Mouse (Mus musculus): ENCODE measurements around the gene Aox1.

Gene Aox1

DNA sequence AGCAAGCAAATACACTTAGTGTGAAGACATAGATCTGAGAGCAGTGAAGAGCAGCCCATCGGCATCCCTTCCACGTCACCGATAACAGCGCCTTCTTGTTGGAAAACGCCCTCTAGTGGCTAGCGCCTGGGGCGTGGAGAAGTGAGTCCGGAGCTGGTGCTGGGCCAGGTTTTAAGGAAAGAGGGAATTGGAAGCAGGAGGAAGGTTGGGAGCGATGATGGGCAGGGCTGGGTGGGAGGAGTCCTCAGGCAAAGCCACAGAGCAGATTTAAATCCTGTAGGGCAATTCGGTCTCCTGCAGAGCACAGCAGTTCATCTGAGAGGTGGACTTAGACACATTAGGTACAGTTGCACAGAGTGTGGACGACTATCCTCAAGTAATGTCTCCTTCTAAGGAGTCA, 83.1 kb downstream of the Aox1 start, which contains the start of gene Aox3:
Gene Aox3 (plus strand): TSS at position 251 of the 400 bp plus-strand sequence.
- DNase-seq: peak; percentile 21

DNA sequence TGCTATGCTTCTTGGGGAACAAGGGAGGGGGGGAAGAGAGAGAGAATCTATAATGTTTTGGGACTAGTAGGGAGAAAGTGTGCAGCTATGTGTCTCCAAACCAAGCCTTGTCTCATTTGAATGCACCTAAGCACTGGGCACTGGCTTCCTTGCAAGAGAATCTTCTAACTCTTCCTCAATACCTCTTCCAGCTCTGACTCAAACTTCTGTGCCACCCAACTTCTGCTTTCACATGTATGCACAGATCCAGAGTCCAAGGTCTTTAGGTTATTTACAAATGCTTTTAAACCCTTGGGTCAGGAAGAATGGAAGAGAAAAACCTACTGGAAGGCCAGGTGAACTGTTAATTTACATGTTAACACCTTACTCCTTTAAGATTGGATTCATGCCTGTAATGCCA, 83.7 kb downstream of the Aox1 start:
- no peak for DNase-seq

DNA sequence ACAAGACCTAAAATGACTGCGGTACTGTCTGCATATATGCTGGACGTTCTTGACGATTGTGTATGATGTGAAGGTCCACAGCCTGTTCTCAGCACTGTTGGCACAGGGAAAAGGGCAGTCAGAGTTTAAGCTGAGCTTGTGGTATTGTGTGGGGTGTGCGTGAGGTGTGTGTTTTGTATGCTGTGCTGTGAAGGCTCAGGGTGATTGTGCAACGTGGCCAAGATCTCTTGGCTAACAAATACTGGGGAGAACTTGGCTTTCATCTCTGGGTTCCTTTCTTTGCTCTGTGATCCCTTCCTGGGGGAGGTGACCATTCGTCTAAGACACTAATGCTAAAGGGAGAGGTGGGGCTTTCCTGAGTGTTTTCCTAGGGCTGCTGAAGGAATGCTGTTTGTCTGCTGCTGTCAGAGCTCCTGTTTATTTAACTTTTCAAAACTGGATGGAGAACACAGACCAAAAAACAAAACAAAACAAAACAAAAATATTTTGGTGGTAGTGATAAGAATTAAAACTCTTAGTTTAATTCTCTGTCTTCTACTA, 84.4 kb downstream of the Aox1 start:
- no peak for DNase-seq

DNA sequence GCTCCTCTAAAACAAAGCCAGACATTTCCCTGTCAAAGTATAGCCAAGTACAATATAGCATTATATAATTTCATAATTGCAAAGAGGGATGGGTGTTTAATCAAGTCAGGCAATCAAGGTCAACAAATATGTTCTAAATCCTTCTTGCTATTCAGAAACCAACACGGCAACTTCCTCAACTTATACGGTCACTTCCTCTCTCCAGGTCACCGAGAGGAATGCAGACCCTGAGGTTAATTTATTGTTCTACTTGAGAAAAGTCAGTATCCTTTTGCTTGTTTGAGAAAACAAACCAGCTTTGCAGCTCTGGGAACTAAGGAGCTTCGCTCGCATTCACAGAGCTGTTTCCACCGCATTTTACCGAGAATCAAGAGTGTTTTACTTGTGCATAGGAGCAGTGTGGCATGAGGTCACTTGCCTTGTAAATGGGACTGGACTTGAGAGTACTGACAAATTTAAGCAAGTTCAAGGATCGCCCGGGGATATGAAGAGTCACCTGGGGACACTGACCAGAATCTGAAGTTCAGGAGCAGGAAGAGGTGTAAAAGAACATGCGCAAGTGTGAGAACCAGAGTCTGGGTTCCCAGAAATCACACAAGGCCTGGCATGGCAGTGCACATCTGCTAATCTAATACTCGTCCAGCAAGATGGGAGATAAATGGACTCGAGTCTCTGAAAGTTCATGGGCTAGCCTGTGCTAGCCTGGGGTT, 85.1 kb downstream of the Aox1 start:
- no peak for DNase-seq

DNA sequence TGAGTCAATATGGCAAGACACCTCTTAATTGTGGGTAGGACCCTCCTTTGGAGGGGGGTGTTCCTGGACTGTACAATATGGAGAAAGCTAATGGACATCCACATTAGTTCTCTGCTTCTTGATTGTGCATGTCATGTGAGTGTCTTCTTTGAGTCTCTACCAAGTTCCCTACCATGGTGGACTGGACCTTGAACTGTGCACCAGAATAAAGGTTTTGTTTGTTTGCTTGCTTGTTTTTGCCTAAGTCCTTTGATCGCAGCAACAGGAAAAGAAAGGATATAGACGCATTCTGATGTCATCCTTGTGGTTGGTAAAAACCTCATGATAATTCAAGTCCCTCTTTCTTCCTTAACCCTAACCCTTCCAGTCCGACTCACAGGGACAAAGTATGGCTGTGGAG, 88.5 kb downstream of the Aox1 start:
- DNase-seq: no peak

- no peak for DNase-seq
Measured at GRCm38 (mm10) chr1:58124901-58125300, 95.2 kb downstream of the Aox1 start.

DNA sequence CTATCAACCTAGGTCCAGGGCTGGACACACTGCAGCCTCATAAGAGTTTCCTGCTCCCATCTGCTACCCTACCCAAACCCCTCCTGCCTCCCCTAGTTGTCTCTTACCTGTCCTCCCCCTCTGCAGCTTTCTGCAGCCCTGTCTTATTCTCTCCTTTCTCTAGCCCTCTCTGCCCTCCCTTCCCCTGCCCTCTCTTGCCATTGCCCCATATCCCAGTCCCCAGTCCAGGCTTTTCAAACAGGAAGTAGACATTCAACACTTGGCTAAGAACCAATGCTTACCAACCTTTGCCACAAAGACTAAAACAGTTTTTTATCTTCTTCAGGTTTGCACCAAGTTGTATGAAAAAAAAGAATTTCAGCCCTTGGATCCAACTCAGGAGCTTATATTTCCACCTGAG, 108.2 kb downstream of the Aox1 start:
- no peak for DNase-seq

GRCm38 (mm10) chr1:58138986-58139385, 109.3 kb downstream of the Aox1 start:
- DNase-seq: no peak

GRCm38 (mm10) chr1:58140607-58141006, 110.9 kb downstream of the Aox1 start:
- no peak for DNase-seq

DNA sequence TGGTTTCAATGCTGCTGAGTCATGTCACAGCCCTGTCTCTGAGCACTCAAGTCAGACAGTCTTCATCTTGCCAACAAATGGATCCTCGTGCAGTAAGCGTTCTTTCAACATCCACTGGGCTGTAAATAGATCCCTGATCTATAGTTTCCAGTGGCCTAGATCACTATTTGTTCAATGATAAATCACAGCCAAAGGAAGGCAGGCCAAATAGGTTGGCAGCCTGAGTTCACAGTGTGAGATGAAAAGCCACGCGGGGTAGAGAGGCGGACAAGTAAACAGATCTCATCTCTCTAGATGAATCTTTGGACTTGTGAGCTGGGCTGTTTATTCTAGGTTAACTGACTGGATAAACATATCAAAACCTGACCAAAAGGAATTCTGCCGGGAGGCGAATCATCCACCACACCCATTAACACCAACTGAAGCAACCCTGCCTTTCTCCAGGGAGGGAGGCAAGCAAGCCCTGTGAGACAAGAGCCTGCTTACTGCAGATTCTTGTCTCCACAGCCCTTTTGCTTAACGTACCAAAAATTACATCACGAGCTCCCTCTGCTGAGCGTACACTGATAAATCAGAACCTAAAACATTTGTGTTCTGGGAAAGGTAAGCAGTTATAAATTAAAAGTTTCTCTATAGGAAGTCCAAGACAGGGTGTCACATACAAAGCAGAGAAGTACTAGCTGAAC, 114.8 kb downstream of the Aox1 start:
- no peak for DNase-seq

- no peak for DNase-seq
Measured at GRCm38 (mm10) chr1:58146026-58146425, 116.3 kb downstream of the Aox1 start.

DNA sequence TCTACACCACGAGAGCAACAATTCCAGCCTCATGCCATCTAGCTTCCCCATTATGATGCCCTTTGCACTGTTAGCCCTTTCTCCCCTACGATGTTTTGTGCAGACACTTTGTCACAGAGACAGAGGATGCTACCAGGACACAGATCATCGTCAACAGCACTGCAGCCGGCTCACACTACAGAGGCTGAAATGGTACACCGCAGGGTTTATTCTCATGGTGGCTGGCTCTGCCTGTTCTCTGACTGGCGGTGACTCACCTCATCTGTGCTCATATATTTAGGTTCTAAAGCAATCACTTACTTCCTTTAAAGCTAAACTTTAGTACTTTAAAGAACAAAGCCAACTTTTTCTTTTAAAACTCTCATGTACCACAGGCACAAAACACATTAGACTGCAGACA, 118.0 kb downstream of the Aox1 start:
- DNase-seq: no peak

DNA sequence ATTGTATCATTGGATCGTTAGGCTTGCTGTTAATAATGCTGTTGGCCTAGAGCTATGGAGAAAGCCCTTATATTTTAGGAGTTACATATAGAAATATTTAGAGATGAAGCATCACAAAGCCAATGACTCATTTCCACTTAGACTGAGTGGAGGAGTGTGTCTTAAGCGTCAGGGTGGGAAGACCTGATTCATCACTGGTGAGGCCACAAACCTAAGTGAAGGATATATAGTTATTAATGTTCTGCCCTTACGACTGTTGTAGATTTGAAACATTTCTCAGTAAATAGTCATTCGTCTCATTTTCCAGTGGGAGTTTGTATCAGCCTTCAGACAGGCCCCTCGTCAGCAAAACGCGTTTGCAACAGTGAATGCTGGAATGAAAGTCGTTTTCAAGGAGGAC, 122.5 kb downstream of the Aox1 start:
- DNase-seq: no peak

Measured in thymus, postnatal 25 days (tissue).